Mouse (Mus musculus): Measurements from ENCODE around the gene Polr2e. TPM values are rescaled to one million over a fixed set of nuclear protein-coding genes. Genes with fewer than 3 reads are reported as not detected.

Polr2e gene
- polyA plus RNA-seq, 2 experiments: 247 to 350 TPM

DNA sequence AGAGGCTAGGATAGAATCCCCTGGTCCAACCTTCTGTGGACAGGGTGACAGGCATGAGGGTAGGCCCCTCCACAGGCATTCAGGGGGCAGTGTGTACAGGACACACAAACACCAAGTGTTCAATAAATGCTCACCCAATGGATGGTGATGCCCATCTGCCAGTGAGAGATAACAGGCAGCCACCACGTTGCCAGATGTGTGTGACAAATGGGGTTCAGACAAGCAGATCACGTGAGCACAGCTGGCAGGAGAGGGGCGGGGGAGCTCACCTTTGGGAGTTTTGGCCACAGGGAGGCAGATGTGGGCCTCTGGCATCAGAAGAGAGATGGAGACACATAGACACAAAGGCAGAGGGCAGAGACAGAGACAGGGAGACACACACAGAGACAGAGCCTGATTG, 41.5 kb upstream of the Polr2e start:
- WGBS: 85% methylated on average over 3 of the region's 3 CpGs
- no peak for TF ChIP-seq POLR2A (IDR thresholded peaks at IDR 0.05; ENCODE audit: borderline replicate concordance, extremely low read depth, insufficient read depth, insufficient read length)
- Histone ChIP-seq H3K4me3 (replicated peaks; ENCODE audit: low read length) (no peak overlapping the region), H3K9me3 (ENCODE audit: control insufficient read depth, low read length) (no peaks in the 10 kb centered on the region), H3K4me1 (ENCODE audit: control insufficient read depth, insufficient read depth, low read length) (no peaks in the 10 kb centered on the region), H3K27me3 (ENCODE audit: control insufficient read depth, insufficient read depth, low read length) (no peaks in the 10 kb centered on the region), H3K9ac (ENCODE audit: low read depth, low read length, severe bottlenecking) (no peak overlapping the region), H3K36me3 (ENCODE audit: control insufficient read depth, insufficient read depth, low read length) (peaks cover 55% of the 10 kb centered on the region), H3K27ac (replicated peaks; ENCODE audit: low read depth, low read length) (no peak overlapping the region), H3K4me2 (replicated peaks; ENCODE audit: low read depth, low read length, severe bottlenecking) (no peak overlapping the region)
- no peak for DNase-seq (ENCODE audit: low spot score)
- ATAC-seq (ENCODE audit: low FRiP score, low read depth): no peak

DNA sequence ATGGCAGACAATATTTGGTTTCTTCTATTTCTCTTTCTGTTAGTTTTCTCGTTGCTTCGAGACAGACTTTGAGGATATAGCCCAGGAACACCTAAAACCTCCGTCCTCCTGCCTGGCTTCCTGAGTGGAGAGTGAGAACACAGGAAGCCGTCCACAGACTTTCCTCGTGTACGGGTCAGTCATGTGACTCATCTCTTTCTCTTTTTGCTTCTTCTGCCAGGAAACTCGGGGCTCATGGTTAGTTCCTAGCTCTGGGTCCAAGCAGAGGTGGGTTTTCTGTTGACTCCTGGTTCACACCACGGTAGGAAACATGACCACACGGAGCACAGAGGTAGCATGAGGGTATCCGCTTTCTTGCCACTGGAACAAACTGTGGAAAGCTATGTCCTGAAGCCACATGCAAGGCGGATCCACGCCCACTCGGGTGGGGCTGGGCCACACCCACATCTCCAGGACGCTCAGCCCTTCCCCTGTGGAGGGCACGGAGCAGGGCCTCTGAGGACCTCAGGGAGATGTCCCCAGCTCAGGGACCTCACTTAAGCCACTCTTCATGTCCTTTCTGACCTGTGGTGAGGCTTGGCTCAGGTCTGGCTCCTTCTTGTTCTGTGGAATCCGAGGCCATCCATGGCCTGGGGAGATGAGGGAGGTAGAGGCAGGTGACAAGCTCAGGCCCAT, 40.9 kb upstream of the Polr2e start:
- H3K4me3 ChIP-seq (replicated peaks; ENCODE audit: low read length): no peak overlapping the region
- DNase-seq (ENCODE audit: low spot score) (no peak), ATAC-seq (ENCODE audit: low FRiP score, low read depth) (no peak)
- no peak overlapping the region for H3K4me2 ChIP-seq (replicated peaks; ENCODE audit: low read depth, low read length, severe bottlenecking)
- no peaks in the 10 kb centered on the region for H3K4me1 ChIP-seq (ENCODE audit: control insufficient read depth, insufficient read depth, low read length)
- H3K9me3 ChIP-seq (ENCODE audit: control insufficient read depth, low read length): no peaks in the 10 kb centered on the region
- 85% methylated on average over 15 of the region's 16 CpGs for WGBS
- no peaks in the 10 kb centered on the region for H3K27me3 ChIP-seq (ENCODE audit: control insufficient read depth, insufficient read depth, low read length)
- H3K27ac ChIP-seq (replicated peaks; ENCODE audit: low read depth, low read length): no peak overlapping the region
- no peak overlapping the region for H3K9ac ChIP-seq (ENCODE audit: low read depth, low read length, severe bottlenecking)
- peaks cover 55% of the 10 kb centered on the region for H3K36me3 ChIP-seq (ENCODE audit: control insufficient read depth, insufficient read depth, low read length)
- no peak for TF ChIP-seq POLR2A (IDR thresholded peaks at IDR 0.05; ENCODE audit: borderline replicate concordance, extremely low read depth, insufficient read depth, insufficient read length)

DNA sequence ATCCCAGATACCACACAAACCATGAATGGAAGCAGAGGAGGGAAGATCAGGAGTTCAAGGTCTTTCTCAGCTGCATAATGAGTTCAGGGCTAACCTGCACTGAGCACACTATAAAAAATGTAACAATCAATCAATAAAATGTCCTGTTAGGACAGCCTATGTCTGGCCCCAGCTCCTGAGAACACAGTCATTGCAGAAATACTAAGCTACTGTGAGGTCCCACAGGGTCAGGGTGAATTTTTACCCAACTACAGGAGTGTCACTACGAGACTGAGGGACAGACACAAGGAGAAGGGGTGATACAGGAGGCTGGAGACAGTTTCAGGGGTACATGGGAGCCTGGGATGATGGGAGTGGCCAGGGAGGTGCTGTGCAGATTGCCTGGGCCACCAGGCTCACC, 38.8 kb upstream of the Polr2e start:
- Histone ChIP-seq H3K36me3 (ENCODE audit: control insufficient read depth, insufficient read depth, low read length) (peaks cover 41% of the 10 kb centered on the region), H3K4me1 (ENCODE audit: control insufficient read depth, insufficient read depth, low read length) (0 out of 2 replicates have a peak, but pooled peaks cover 3% of the 10 kb centered on the region), H3K9me3 (ENCODE audit: control insufficient read depth, low read length) (no peaks in the 10 kb centered on the region), H3K9ac (ENCODE audit: low read depth, low read length, severe bottlenecking) (no peak overlapping the region), H3K27ac (replicated peaks; ENCODE audit: low read depth, low read length) (no peak overlapping the region), H3K27me3 (ENCODE audit: control insufficient read depth, insufficient read depth, low read length) (no peaks in the 10 kb centered on the region), H3K4me3 (replicated peaks; ENCODE audit: low read length) (no peak overlapping the region), H3K4me2 (replicated peaks; ENCODE audit: low read depth, low read length, severe bottlenecking) (no peak overlapping the region)
- ATAC-seq (ENCODE audit: low FRiP score, low read depth) (no peak), DNase-seq (ENCODE audit: low spot score) (no peak)
- no peak for TF ChIP-seq POLR2A (IDR thresholded peaks at IDR 0.05; ENCODE audit: borderline replicate concordance, extremely low read depth, insufficient read depth, insufficient read length)
- WGBS: 100% methylated on average over 1 of the region's 1 CpGs

GRCm38 (mm10) chr10:80077312-80077711, 37.7 kb upstream of the Polr2e start:
- no peak for ATAC-seq (ENCODE audit: low FRiP score, low read depth)
- Histone ChIP-seq H3K4me3 (replicated peaks; ENCODE audit: low read length) (no peak overlapping the region), H3K4me1 (ENCODE audit: control insufficient read depth, insufficient read depth, low read length) (0 out of 2 replicates have a peak, but pooled peaks cover 3% of the 10 kb centered on the region), H3K4me2 (replicated peaks; ENCODE audit: low read depth, low read length, severe bottlenecking) (no peak overlapping the region), H3K9ac (ENCODE audit: low read depth, low read length, severe bottlenecking) (no peak overlapping the region), H3K9me3 (ENCODE audit: control insufficient read depth, low read length) (no peaks in the 10 kb centered on the region), H3K36me3 (ENCODE audit: control insufficient read depth, insufficient read depth, low read length) (peaks cover 33% of the 10 kb centered on the region), H3K27ac (replicated peaks; ENCODE audit: low read depth, low read length) (no peak overlapping the region), H3K27me3 (ENCODE audit: control insufficient read depth, insufficient read depth, low read length) (no peaks in the 10 kb centered on the region)
- TF ChIP-seq POLR2A (IDR thresholded peaks at IDR 0.05; ENCODE audit: borderline replicate concordance, extremely low read depth, insufficient read depth, insufficient read length): no peak
- no peak for DNase-seq (ENCODE audit: low spot score)
- 86% methylated on average over 5 of the region's 5 CpGs for WGBS

GRCm38 (mm10) chr10:80076386-80076785, 36.8 kb upstream of the Polr2e start:
- TF ChIP-seq POLR2A (IDR thresholded peaks at IDR 0.05; ENCODE audit: borderline replicate concordance, extremely low read depth, insufficient read depth, insufficient read length): no peak
- H3K27me3 ChIP-seq (ENCODE audit: control insufficient read depth, insufficient read depth, low read length): no peaks in the 10 kb centered on the region
- ATAC-seq (ENCODE audit: low FRiP score, low read depth): no peak

More at GRCm38 (mm10) chr10:80076386-80076785, 36.8 kb upstream of the Polr2e start:
- WGBS: 92% methylated on average over 4 of the region's 4 CpGs
- no peak overlapping the region for H3K4me2 ChIP-seq (replicated peaks; ENCODE audit: low read depth, low read length, severe bottlenecking)
- H3K9me3 ChIP-seq (ENCODE audit: control insufficient read depth, low read length): no peaks in the 10 kb centered on the region
- peaks cover 24% of the 10 kb centered on the region for H3K36me3 ChIP-seq (ENCODE audit: control insufficient read depth, insufficient read depth, low read length)
- no peak for DNase-seq (ENCODE audit: low spot score)
- no peak overlapping the region for H3K4me3 ChIP-seq (replicated peaks; ENCODE audit: low read length)
- no peak overlapping the region for H3K9ac ChIP-seq (ENCODE audit: low read depth, low read length, severe bottlenecking)
- H3K4me1 ChIP-seq (ENCODE audit: control insufficient read depth, insufficient read depth, low read length): peaks cover 6% of the 10 kb centered on the region; the same call in 1 of the 2 replicates
- no peak overlapping the region for H3K27ac ChIP-seq (replicated peaks; ENCODE audit: low read depth, low read length)
